Mouse (Mus musculus): ENCODE measurements at regions not wholly inside any gene's neighbourhood (a gene's known extent, or its start where the extent isn't known, plus 50 kb on each side); places are given as distances from the start of the nearest gene placed in this dataset.

GRCm38 (mm10) chr12:106377281-106377680 is 367.3 kb downstream of the Vrk1 start:
- in situ Hi-C loops (cut with MboI; ENCODE audit: low pct_unique_long_range_greater_than_20kb in 1 of 2, low sequenced_read_pairs in 2 of 2, unreplicated experiment in 1 of 2): no loop called here

DNA sequence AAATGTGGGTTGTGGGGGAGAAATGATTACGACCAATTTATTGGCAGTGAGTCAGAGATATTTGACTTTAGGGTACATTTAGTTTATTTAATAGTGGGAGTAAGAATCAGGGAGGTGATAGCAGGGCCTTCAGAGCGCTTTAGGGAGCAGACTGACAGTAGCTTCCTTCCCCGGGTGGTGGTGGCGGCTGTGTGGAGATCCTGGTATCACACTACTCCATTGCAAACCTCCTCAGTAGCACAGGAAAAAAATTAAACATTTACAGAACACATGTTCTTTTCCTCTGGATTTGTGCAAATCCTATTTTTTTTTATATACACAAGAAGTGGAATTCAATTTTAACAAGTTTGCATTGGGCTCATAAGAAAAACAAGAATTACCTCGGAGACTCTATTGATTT is 367.7 kb downstream of the Vrk1 start:
- in situ Hi-C loops (cut with MboI; ENCODE audit: low pct_unique_long_range_greater_than_20kb in 1 of 2, low sequenced_read_pairs in 2 of 2, unreplicated experiment in 1 of 2): no loop called here

- in situ Hi-C loops (cut with MboI; ENCODE audit: low pct_unique_long_range_greater_than_20kb in 1 of 2, low sequenced_read_pairs in 2 of 2, unreplicated experiment in 1 of 2): no loop called here
Measured at GRCm38 (mm10) chr12:106378303-106379075, 368.5 kb downstream of the Vrk1 start.

DNA sequence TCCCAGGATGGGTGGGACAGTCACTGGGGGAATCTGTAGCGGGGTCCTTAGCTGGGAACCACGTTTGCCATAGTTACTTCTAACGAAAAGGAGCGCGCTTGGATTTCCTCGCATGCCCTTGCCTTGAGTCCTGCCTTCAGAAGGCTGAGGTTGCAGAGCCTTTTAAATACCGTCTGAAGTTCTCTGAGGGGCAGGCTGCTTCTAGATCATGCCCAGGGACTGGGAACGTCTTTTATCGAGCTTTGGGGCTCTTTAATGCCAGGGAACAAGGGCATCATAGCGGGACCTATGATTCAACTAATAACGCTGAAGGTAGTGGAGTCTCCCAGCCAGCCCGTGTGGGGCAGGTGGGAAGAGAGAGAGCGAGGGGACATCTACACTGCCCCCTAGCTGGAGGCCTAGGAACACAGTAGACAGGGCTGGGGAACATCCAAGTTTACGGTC is 369.1 kb downstream of the Vrk1 start:
- in situ Hi-C loops (cut with MboI; ENCODE audit: low pct_unique_long_range_greater_than_20kb in 1 of 2, low sequenced_read_pairs in 2 of 2, unreplicated experiment in 1 of 2): no loop called here

DNA sequence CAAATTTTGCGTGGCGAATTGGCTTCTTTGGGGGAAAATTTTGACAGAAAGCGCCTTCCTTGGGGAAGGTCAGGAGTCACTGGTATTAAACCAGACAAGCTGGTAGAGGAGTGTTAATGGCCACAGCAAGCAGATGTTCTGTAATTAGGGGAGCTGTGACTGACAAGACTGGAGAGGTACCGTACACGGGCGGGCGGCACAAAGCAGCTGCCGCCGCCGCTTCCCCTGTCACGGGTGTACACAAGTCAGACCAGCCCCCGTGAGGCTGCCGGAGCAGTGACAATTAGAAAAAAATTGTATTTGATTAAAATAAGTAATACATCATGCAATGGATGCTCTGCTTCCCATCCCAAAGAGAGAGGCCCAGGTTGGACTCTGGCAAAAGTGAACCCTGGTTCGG is 369.8 kb downstream of the Vrk1 start:
- in situ Hi-C loops (cut with MboI; ENCODE audit: low pct_unique_long_range_greater_than_20kb in 1 of 2, low sequenced_read_pairs in 2 of 2, unreplicated experiment in 1 of 2): no loop called here

DNA sequence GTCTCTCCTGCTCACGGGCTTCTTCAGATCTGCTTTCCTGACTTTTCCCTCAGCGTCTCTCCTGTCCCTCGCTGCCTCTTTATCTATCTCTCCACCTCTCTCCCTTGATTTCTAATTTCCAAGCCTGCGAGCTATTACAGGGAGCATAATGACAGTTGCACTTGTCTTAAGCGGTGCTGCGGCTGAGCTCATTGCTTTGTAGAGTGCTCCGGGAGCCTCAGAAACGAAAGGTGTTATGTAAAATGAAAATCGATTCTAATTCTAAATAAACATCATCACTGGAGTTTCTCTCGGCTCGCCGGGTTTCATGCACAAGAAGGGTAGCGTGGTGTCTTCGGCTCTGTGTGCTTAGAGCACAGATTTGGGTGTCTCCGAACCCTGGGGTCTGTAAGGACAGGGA is 371.8 kb downstream of the Vrk1 start:
- in situ Hi-C loops (cut with MboI; ENCODE audit: low pct_unique_long_range_greater_than_20kb in 1 of 2, low sequenced_read_pairs in 2 of 2, unreplicated experiment in 1 of 2): no loop called here

DNA sequence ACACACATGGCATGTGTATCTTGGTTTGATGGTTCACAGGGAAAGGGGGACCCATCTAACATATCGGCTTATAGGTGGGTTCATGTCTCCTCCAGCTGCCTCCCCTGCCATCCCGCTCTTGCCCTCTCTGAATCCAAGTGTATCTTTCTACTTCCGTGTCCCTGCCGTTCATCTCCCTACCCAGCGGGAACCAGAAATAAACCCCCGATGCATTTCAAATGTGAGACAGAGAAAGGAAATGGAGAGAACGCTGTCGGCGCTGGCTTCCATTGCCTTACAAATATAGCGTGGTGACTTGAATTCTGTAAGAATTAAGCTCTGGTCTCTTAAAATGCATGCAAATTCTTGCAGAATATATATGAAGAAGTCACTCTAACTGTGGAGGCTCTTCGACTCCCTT is 379.2 kb downstream of the Vrk1 start:
- in situ Hi-C loops (cut with MboI; ENCODE audit: low pct_unique_long_range_greater_than_20kb in 1 of 2, low sequenced_read_pairs in 2 of 2, unreplicated experiment in 1 of 2): no loop called here

DNA sequence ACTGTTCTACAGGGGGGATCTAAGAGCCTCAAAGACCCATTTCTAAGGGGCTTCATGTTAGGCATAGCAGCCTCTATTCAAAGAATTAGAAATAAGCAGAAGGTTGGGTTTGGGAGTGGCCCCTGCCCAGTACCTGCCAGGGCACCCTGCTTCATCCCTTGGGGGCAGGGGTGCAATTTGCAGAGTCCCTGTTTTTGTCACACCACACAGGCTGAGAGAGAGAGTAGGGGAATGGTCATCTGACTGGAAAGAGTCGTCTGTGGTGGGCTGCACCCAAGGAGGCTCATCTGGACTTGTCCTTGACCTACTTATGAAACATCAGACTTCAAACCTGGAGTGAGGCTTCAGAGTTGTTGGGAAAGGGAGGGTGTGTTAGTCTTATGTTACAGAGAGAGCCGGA is 382.3 kb downstream of the Vrk1 start:
- in situ Hi-C loops (cut with MboI; ENCODE audit: low pct_unique_long_range_greater_than_20kb in 1 of 2, low sequenced_read_pairs in 2 of 2, unreplicated experiment in 1 of 2): no loop called here

GRCm38 (mm10) chr12:106399085-106399484 is 389.1 kb downstream of the Vrk1 start:
- in situ Hi-C loops (cut with MboI; ENCODE audit: low pct_unique_long_range_greater_than_20kb in 1 of 2, low sequenced_read_pairs in 2 of 2, unreplicated experiment in 1 of 2): no loop called here

GRCm38 (mm10) chr12:106411075-106411474 is 401.0 kb downstream of the Vrk1 start:
- in situ Hi-C loops (cut with MboI; ENCODE audit: low pct_unique_long_range_greater_than_20kb in 1 of 2, low sequenced_read_pairs in 2 of 2, unreplicated experiment in 1 of 2): no loop called here

DNA sequence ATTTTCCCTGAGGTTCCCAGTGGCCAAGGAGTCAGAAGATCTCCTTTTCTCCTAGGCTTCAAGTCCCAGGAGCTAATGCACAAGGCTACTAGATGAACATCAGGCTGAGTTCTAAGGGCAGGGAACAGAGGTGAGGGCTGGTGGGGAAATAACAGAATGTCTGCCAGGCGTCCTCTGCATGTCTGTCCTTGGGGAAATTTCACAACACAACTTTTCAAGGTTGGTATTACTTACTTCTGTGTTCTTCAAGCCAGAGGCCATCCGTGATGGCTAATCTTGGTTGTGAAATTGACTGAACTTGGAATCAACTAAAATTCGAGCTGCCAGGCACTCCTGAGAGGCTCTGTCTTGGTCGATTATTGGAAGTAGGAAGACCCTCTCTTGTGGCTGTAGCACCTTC is 416.6 kb downstream of the Vrk1 start:
- in situ Hi-C loops (cut with MboI; ENCODE audit: low pct_unique_long_range_greater_than_20kb in 1 of 2, low sequenced_read_pairs in 2 of 2, unreplicated experiment in 1 of 2): no loop called here

- in situ Hi-C loops (cut with MboI; ENCODE audit: low pct_unique_long_range_greater_than_20kb in 1 of 2, low sequenced_read_pairs in 2 of 2, unreplicated experiment in 1 of 2): no loop called here
Measured at GRCm38 (mm10) chr12:106429991-106430390, 420.0 kb downstream of the Vrk1 start.

DNA sequence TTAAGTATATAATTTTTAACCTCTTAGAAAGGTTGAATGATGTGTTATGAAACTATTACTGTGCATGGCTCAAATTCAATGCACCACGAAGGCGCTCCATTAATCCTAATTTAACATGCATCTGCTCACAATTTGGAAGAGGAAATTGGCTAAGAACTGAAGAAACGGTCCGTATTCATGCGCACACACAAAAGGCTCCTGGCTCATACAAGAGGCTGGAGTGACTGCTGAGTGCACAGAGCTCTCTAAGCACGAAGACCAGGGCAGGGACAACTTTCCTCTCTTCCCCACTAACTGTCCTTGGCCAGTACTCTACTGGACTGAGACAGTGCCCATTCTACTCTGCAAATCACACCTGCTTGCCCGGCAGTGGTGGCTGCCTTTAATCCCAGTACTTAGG is 435.1 kb downstream of the Vrk1 start:
- in situ Hi-C loops (cut with MboI; ENCODE audit: low pct_unique_long_range_greater_than_20kb in 1 of 2, low sequenced_read_pairs in 2 of 2, unreplicated experiment in 1 of 2): no loop called here

DNA sequence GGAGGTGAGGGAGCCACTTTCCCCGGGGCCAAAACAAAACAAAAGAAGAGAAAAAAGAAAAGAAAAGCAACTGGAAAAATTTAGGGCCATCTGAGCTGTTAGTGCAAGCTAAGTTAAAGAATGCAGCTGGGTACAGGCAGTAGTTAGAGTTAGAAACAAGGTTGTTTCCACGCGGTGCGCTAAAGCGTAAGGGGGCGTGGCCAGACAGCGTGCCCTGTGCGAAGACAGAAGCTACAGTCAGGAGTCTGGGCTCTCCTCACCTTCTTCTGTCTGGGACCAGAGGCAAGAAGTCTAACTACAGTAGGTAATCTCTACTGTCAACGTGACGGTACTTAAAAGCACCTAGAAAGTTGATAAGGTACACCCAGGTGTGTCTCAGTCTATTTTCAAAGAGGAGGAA is 435.9 kb downstream of the Vrk1 start:
- in situ Hi-C loops (cut with MboI; ENCODE audit: low pct_unique_long_range_greater_than_20kb in 1 of 2, low sequenced_read_pairs in 2 of 2, unreplicated experiment in 1 of 2): no loop called here

GRCm38 (mm10) chr12:106446876-106447532 is 437.0 kb downstream of the Vrk1 start:
- in situ Hi-C loops (cut with MboI; ENCODE audit: low pct_unique_long_range_greater_than_20kb in 1 of 2, low sequenced_read_pairs in 2 of 2, unreplicated experiment in 1 of 2): no loop called here

DNA sequence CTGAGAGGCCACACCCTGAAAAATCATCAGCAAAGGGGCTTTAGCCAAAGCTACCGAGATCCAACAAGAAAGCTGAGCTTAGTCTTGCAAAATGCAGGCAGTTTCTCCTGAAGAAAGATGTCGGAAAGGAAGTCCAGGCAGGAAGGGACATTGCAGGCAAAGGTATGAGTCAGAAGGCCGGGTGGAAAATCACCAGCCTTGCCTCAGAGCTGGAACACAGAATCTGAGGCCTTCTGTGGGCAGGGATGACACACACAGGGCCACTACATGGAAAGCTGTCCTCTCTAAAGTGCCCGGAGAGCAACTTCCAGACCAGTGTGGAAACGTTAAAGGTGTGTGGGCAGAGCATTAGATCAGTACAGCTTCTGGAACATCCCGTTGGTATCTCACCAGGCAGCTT is 438.5 kb downstream of the Vrk1 start:
- in situ Hi-C loops (cut with MboI; ENCODE audit: low pct_unique_long_range_greater_than_20kb in 1 of 2, low sequenced_read_pairs in 2 of 2, unreplicated experiment in 1 of 2): no loop called here

DNA sequence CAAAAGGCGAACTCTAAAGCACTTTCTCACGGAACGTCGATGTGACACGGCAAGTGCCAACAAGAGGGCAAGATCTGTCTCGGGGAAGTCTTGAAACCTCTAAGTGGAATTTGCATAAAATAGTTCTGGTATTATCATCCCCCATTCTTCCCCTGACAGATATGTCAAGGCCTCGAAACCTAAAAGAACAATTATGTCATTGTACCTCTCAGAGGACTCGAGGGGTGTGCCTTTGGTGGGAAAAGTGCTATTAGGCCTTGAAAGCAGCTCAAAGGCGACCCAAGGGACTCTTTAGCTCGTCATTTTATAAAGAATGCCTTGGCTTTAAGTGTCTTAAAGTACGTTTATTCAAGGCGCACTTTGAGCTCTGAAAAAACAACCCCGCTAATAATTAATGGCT is 443.5 kb downstream of the Vrk1 start:
- in situ Hi-C loops (cut with MboI; ENCODE audit: low pct_unique_long_range_greater_than_20kb in 1 of 2, low sequenced_read_pairs in 2 of 2, unreplicated experiment in 1 of 2): no loop called here

GRCm38 (mm10) chr12:106458215-106458614 is 448.2 kb downstream of the Vrk1 start:
- in situ Hi-C loops (cut with MboI; ENCODE audit: low pct_unique_long_range_greater_than_20kb in 1 of 2, low sequenced_read_pairs in 2 of 2, unreplicated experiment in 1 of 2): no loop called here

- in situ Hi-C loops (cut with MboI; ENCODE audit: low pct_unique_long_range_greater_than_20kb in 1 of 2, low sequenced_read_pairs in 2 of 2, unreplicated experiment in 1 of 2): no loop called here
Measured at GRCm38 (mm10) chr12:106460650-106461049, 450.6 kb downstream of the Vrk1 start.

DNA sequence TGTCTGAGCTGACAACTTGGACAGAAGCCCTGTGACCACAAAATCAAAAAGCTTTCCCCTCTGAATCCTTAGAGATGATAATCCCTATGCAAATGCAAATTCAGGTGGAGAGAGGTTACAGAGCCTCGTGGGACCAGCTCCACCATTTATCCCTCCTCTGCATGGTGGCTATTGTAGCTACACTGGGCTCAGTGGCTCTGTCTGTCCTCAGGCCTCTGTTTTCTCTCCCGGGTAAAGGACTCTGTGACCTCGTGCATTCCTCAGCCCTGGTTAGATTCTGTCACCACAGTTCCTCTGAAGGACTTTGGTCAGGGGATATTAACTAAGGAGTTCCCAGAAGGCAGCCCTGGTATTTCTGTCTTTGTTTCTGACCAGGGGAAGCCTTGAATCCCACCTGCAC is 452.3 kb downstream of the Vrk1 start:
- in situ Hi-C loops (cut with MboI; ENCODE audit: low pct_unique_long_range_greater_than_20kb in 1 of 2, low sequenced_read_pairs in 2 of 2, unreplicated experiment in 1 of 2): no loop called here
